Mouse (Mus musculus): ENCODE measurements around the gene Ms4a4c. TPM values are rescaled to one million over a fixed set of nuclear protein-coding genes. Genes with fewer than 3 reads are reported as not detected.
"Not testable (repeated sequence)": the region's sequence is repeated elsewhere in the genome, so short reads cannot be mapped to it uniquely, and the experiment has no call there.

Ms4a4c gene
- polyA plus RNA-seq, 1 experiment from 2014 or later, result 0.61 TPM

DNA sequence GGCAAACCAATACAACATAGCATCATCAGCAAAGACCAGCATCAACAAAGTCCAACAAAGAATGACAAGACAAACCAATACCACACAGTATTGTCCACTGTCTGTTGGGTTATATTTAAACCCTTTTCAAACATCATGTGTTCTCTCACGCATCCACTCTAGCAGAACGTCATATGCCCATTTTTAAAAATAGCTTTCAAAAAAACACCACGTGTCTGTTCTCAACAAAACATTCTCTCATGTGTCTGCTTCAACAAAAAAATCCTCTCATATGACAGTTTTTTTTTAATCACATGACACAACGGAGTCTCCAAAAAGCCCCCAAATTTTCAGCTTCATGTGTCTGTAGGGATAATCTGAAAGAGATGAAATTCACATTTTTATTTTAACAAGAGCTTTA, 16.9 kb upstream of the Ms4a4c start:
- H3K4me3 ChIP-seq (ENCODE audit: low read depth, low read length), result no peak overlapping the region
- H3K36me3 ChIP-seq (ENCODE audit: control insufficient read depth, insufficient read depth, low read length), result no peaks in the 10 kb centered on the region
- no peak overlapping the region for H3K4me2 ChIP-seq (replicated peaks; ENCODE audit: low read depth, low read length)
- no peak overlapping the region for H3K9ac ChIP-seq (replicated peaks; ENCODE audit: low read depth, low read length)
- ATAC-seq (ENCODE audit: insufficient number of reproducible peaks, insufficient read depth, low FRiP score, low read depth), result no peak
- H3K27ac ChIP-seq (ENCODE audit: low read length), result no peak overlapping the region
- no peaks in the 10 kb centered on the region for H3K27me3 ChIP-seq (ENCODE audit: control insufficient read depth, insufficient read depth, low read length)
- H3K9me3 ChIP-seq (ENCODE audit: control insufficient read depth, low read depth, low read length), result no peaks in the 10 kb centered on the region
- no peaks in the 10 kb centered on the region for H3K4me1 ChIP-seq (ENCODE audit: control insufficient read depth, insufficient read depth, low read length)
- WGBS, result 74% methylated on average over 4 of the region's 4 CpGs

DNA sequence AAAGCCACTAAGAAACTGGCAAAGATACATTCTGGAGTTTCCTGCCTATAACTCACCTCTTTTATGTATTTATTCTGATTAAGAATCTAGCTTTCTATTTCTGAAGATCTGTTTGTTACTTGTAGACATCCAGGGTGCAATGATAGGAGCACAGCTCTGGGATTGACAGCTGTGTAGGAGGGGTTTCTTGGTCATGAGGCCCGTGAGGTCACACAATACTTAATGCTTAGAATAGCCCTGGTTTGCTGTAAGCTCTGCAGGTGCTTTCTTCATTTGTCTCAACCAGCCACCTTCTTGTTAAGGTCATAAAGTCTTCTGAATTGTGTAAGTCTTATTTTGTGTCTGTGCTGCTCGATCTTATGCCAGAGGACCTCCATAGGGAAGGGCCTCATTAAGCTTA, 15.6 kb upstream of the Ms4a4c start:
- Histone ChIP-seq H3K9me3 (ENCODE audit: control insufficient read depth, low read depth, low read length) (no peaks in the 10 kb centered on the region), H3K4me1 (ENCODE audit: control insufficient read depth, insufficient read depth, low read length) (no peaks in the 10 kb centered on the region), H3K27me3 (ENCODE audit: control insufficient read depth, insufficient read depth, low read length) (no peaks in the 10 kb centered on the region), H3K4me2 (replicated peaks; ENCODE audit: low read depth, low read length) (no peak overlapping the region), H3K27ac (ENCODE audit: low read length) (no peak overlapping the region), H3K9ac (replicated peaks; ENCODE audit: low read depth, low read length) (no peak overlapping the region), H3K36me3 (ENCODE audit: control insufficient read depth, insufficient read depth, low read length) (no peaks in the 10 kb centered on the region), H3K4me3 (ENCODE audit: low read depth, low read length) (no peak overlapping the region)
- ATAC-seq (ENCODE audit: insufficient number of reproducible peaks, insufficient read depth, low FRiP score, low read depth), result no peak
- WGBS, result 85% methylated on average over 2 of the region's 2 CpGs

DNA sequence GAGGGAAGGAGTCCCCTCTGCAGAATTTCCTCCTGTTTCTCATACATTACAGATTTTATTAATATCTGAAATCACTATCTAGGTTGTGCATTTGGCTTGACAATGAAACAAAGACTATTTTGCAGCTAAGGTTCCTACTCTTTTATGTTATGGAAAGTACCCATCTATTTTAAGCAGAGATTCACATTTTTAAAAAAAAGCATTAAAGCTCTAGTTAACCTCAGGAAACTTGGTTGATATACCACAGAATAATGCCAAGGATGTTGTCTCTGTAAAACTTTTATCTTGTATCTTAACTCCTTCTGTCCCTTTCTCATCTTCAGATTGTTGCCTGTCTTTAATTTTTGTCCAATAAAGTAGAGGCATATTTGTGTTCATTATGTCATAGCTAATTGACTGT, 8.8 kb upstream of the Ms4a4c start:
- no peak overlapping the region for H3K4me3 ChIP-seq (ENCODE audit: low read depth, low read length)
- no peaks in the 10 kb centered on the region for H3K4me1 ChIP-seq (ENCODE audit: control insufficient read depth, insufficient read depth, low read length)
- H3K27ac ChIP-seq (ENCODE audit: low read length), result no peak overlapping the region
- no peaks in the 10 kb centered on the region for H3K9me3 ChIP-seq (ENCODE audit: control insufficient read depth, low read depth, low read length)
- no peak overlapping the region for H3K9ac ChIP-seq (replicated peaks; ENCODE audit: low read depth, low read length)
- H3K4me2 ChIP-seq (replicated peaks; ENCODE audit: low read depth, low read length), result no peak overlapping the region
- no peak for ATAC-seq (ENCODE audit: insufficient number of reproducible peaks, insufficient read depth, low FRiP score, low read depth)
- H3K36me3 ChIP-seq (ENCODE audit: control insufficient read depth, insufficient read depth, low read length), result no peaks in the 10 kb centered on the region
- H3K27me3 ChIP-seq (ENCODE audit: control insufficient read depth, insufficient read depth, low read length), result no peaks in the 10 kb centered on the region

DNA sequence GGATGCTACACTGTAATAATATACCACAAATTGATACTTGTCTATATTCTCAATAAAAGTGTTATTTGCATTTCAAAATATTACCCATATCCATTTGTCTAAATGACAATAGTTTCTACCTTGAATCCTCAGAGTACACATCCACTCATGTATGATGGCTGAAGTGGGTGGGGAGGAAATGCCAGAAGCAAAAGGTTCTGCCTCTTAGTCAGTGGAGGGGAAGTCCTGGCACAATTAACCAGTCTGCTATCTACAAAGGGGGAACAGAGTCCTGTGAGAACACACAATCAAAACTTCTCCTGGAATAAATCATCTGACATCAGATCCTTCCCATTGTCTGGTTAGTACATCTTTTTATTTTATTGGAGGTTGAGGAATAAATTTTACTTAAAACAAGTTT, 2.9 kb downstream of the Ms4a4c start:
- no peaks in the 10 kb centered on the region for H3K27me3 ChIP-seq (ENCODE audit: control insufficient read depth, insufficient read depth, low read length)
- no peak for ATAC-seq (ENCODE audit: insufficient number of reproducible peaks, insufficient read depth, low FRiP score, low read depth)
- H3K4me2 ChIP-seq (replicated peaks; ENCODE audit: low read depth, low read length), result no peak overlapping the region
- H3K9me3 ChIP-seq (ENCODE audit: control insufficient read depth, low read depth, low read length), result no peaks in the 10 kb centered on the region
- H3K36me3 ChIP-seq (ENCODE audit: control insufficient read depth, insufficient read depth, low read length), result no peaks in the 10 kb centered on the region
- H3K9ac ChIP-seq (replicated peaks; ENCODE audit: low read depth, low read length), result no peak overlapping the region
- H3K27ac ChIP-seq (ENCODE audit: low read length), result no peak overlapping the region
- H3K4me1 ChIP-seq (ENCODE audit: control insufficient read depth, insufficient read depth, low read length), result no peaks in the 10 kb centered on the region
- no peak overlapping the region for H3K4me3 ChIP-seq (ENCODE audit: low read depth, low read length)

- no peaks in the 10 kb centered on the region for H3K9me3 ChIP-seq (ENCODE audit: control insufficient read depth, low read depth, low read length)
- 87% methylated on average over 1 of the region's 1 CpGs for WGBS
- no peak overlapping the region for H3K4me3 ChIP-seq (ENCODE audit: low read depth, low read length)
- no peak for ATAC-seq (ENCODE audit: insufficient number of reproducible peaks, insufficient read depth, low FRiP score, low read depth)
- H3K36me3 ChIP-seq (ENCODE audit: control insufficient read depth, insufficient read depth, low read length), result no peaks in the 10 kb centered on the region
- no peak overlapping the region for H3K9ac ChIP-seq (replicated peaks; ENCODE audit: low read depth, low read length)
- no peaks in the 10 kb centered on the region for H3K4me1 ChIP-seq (ENCODE audit: control insufficient read depth, insufficient read depth, low read length)
- no peak overlapping the region for H3K27ac ChIP-seq (ENCODE audit: low read length)
- no peaks in the 10 kb centered on the region for H3K27me3 ChIP-seq (ENCODE audit: control insufficient read depth, insufficient read depth, low read length)
- H3K4me2 ChIP-seq (replicated peaks; ENCODE audit: low read depth, low read length), result no peak overlapping the region
These were observed 4.0 kb downstream of the Ms4a4c start for GRCm38 (mm10) chr19:11408591-11408990.

DNA sequence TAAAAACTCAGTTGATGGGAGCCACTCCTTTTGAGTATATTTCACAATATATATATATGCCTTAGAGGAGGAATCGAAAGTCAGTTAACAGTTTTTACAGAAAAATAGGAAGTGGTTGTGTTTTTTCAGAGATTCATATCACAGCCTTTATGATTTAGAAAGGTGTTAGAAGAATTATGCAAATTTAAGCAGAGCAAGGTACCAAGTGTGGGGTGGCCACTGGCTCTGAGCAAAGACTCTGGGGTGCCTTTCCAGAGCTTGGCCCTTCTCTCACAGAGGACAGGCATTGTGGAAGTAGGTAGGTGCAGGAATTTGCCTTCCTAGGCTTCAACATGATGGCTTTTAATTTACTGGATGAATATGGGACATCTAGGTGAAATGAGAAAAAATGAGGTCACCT, 7.1 kb downstream of the Ms4a4c start:
- H3K27ac ChIP-seq (ENCODE audit: low read length), result no peak overlapping the region
- H3K9me3 ChIP-seq (ENCODE audit: control insufficient read depth, low read depth, low read length), result no peaks in the 10 kb centered on the region
- H3K9ac ChIP-seq (replicated peaks; ENCODE audit: low read depth, low read length), result no peak overlapping the region
- H3K4me1 ChIP-seq (ENCODE audit: control insufficient read depth, insufficient read depth, low read length), result no peaks in the 10 kb centered on the region
- no peaks in the 10 kb centered on the region for H3K27me3 ChIP-seq (ENCODE audit: control insufficient read depth, insufficient read depth, low read length)
- H3K4me3 ChIP-seq (ENCODE audit: low read depth, low read length), result no peak overlapping the region
- ATAC-seq (ENCODE audit: insufficient number of reproducible peaks, insufficient read depth, low FRiP score, low read depth), result no peak
- H3K36me3 ChIP-seq (ENCODE audit: control insufficient read depth, insufficient read depth, low read length), result no peaks in the 10 kb centered on the region
- WGBS, result 86% methylated on average over 1 of the region's 1 CpGs
- no peak overlapping the region for H3K4me2 ChIP-seq (replicated peaks; ENCODE audit: low read depth, low read length)

GRCm38 (mm10) chr19:11414084-11414483, 9.5 kb downstream of the Ms4a4c start:
- H3K36me3 ChIP-seq (ENCODE audit: control insufficient read depth, insufficient read depth, low read length), result no peaks in the 10 kb centered on the region
- no peaks in the 10 kb centered on the region for H3K9me3 ChIP-seq (ENCODE audit: control insufficient read depth, low read depth, low read length)
- WGBS, result 82% methylated on average over 1 of the region's 1 CpGs
- no peak for ATAC-seq (ENCODE audit: insufficient number of reproducible peaks, insufficient read depth, low FRiP score, low read depth)
- no peak overlapping the region for H3K4me3 ChIP-seq (ENCODE audit: low read depth, low read length)
- H3K4me1 ChIP-seq (ENCODE audit: control insufficient read depth, insufficient read depth, low read length), result no peaks in the 10 kb centered on the region
- H3K9ac ChIP-seq (replicated peaks; ENCODE audit: low read depth, low read length), result no peak overlapping the region
- H3K4me2 ChIP-seq (replicated peaks; ENCODE audit: low read depth, low read length), result no peak overlapping the region
- no peak overlapping the region for H3K27ac ChIP-seq (ENCODE audit: low read length)
- no peaks in the 10 kb centered on the region for H3K27me3 ChIP-seq (ENCODE audit: control insufficient read depth, insufficient read depth, low read length)

DNA sequence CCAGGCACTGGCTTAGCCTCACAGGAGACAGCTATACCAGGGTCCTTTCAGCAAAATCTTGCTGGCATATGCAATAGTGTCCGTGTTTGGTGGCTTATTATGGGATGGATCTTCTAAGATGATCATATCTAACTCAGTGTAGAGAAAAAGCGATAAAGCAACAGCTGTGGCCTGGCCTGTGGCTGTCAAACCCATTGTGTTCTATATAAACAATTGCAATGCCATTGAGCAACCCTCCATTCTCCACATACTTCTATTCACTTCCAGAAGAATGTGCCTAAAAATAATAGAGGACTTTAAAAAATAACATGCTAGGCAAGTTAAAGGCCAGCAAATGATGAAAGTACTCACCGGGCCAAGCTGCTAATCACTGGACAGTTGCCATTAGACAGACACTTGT, 11.0 kb downstream of the Ms4a4c start:
- no peak overlapping the region for H3K4me2 ChIP-seq (replicated peaks; ENCODE audit: low read depth, low read length)
- H3K4me1 ChIP-seq (ENCODE audit: control insufficient read depth, insufficient read depth, low read length), result no peaks in the 10 kb centered on the region
- H3K36me3 ChIP-seq (ENCODE audit: control insufficient read depth, insufficient read depth, low read length), result no peaks in the 10 kb centered on the region
- 54% methylated on average over 3 of the region's 3 CpGs for WGBS
- H3K27ac ChIP-seq (ENCODE audit: low read length), result no peak overlapping the region
- no peak overlapping the region for H3K4me3 ChIP-seq (ENCODE audit: low read depth, low read length)
- H3K27me3 ChIP-seq (ENCODE audit: control insufficient read depth, insufficient read depth, low read length), result no peaks in the 10 kb centered on the region
- no peaks in the 10 kb centered on the region for H3K9me3 ChIP-seq (ENCODE audit: control insufficient read depth, low read depth, low read length)
- no peak for ATAC-seq (ENCODE audit: insufficient number of reproducible peaks, insufficient read depth, low FRiP score, low read depth)
- no peak overlapping the region for H3K9ac ChIP-seq (replicated peaks; ENCODE audit: low read depth, low read length)

DNA sequence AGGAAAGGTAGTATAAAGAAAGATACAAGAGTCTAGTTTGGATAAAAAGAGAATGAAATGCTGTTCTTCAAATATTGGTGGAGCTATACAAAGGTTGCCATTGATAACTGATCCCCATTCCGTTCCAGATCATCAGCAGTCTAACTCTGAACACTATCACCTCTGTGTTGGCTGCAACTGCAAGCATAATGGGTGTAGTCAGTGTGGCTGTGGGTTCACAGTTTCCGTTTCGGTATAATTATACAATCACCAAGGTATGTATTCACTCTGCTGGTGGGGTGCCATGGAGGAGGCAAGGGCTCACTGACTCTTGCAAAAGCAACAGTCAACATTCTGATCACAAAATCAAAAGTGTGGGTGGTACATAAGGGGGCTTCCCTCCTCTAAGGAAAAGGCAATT, 14.3 kb downstream of the Ms4a4c start:
- WGBS, result 75% methylated on average over 1 of the region's 3 CpGs
- H3K4me3 ChIP-seq (ENCODE audit: low read depth, low read length); ATAC-seq (ENCODE audit: insufficient number of reproducible peaks, insufficient read depth, low FRiP score, low read depth); H3K9me3 ChIP-seq (ENCODE audit: control insufficient read depth, low read depth, low read length); H3K27ac ChIP-seq (ENCODE audit: low read length); H3K4me2 ChIP-seq (replicated peaks; ENCODE audit: low read depth, low read length); H3K27me3 ChIP-seq (ENCODE audit: control insufficient read depth, insufficient read depth, low read length); H3K9ac ChIP-seq (replicated peaks; ENCODE audit: low read depth, low read length); H3K36me3 ChIP-seq (ENCODE audit: control insufficient read depth, insufficient read depth, low read length); H3K4me1 ChIP-seq (ENCODE audit: control insufficient read depth, insufficient read depth, low read length): not testable (repeated sequence)
